Mouse (Mus musculus) forebrain, embryonic 15.5 days (tissue): ENCODE measurements around the gene Ppp4c. TPM values are rescaled to one million over a fixed set of nuclear protein-coding genes. Genes with fewer than 3 reads are reported as not detected.

ENCODE experiments used
- ATAC-seq: fragments of 200-750 bp; cut with Nextera tagmentation; replicated peaks from 2 replicates; pipeline ENCODE4 v1.8.0; 2017; ENCODE audit warnings: mild to moderate bottlenecking, moderate TSS enrichment, moderate library complexity
- H3K27ac ChIP-seq: fragments of 300-500 bp; sonication (generic); replicated peaks from 2 replicates; pipeline ENCODE4 v1.5.1; 2015; ENCODE audit warnings: mild to moderate bottlenecking, inconsistent platforms
- H3K27me3 ChIP-seq: fragments of 300-500 bp; sonication (generic); 2 replicates; pipeline ENCODE4 v1.6.1; 2015; ENCODE audit warnings: inconsistent platforms
- H3K36me3 ChIP-seq: fragments of 300-500 bp; sonication (generic); 2 replicates; pipeline ENCODE4 v1.6.1; 2015; ENCODE audit warnings: mild to moderate bottlenecking, inconsistent platforms
- H3K4me1 ChIP-seq: fragments of 300-500 bp; sonication (generic); 2 replicates; pipeline ENCODE4 v1.6.1; 2015; ENCODE audit warnings: inconsistent platforms
- H3K4me2 ChIP-seq: fragments of 300-500 bp; sonication (generic); replicated peaks from 2 replicates; pipeline ENCODE4 v1.6.1; 2015; ENCODE audit warnings: mild to moderate bottlenecking, inconsistent platforms
- H3K4me3 ChIP-seq: fragments of 300-500 bp; sonication (generic); 2 replicates; pipeline ENCODE4 v1.5.1; 2015; ENCODE audit warnings: mild to moderate bottlenecking, inconsistent platforms
- H3K9ac ChIP-seq: fragments of 300-500 bp; sonication (generic); replicated peaks from 2 replicates; pipeline ENCODE4 v1.6.1; 2015; ENCODE audit warnings: mild to moderate bottlenecking, inconsistent platforms
- H3K9me3 ChIP-seq: fragments of 300-500 bp; sonication (generic); 2 replicates; pipeline ENCODE4 v1.6.1; 2016; ENCODE audit warnings: inconsistent platforms
- WGBS: fragments of 180-500 bp; shearing (Covaris S2); methylation state at CpG from one replicate; pipeline ENCODE4 v1.1.7; 2015; ENCODE audit warnings: mixed read lengths; 5-methylcytosine and 5-hydroxymethylcytosine counted together
- polyA plus RNA-seq: library from polyadenylated mRNA; unstranded; fragments of >200 nt; fragmentation: Nextera tagmentation; extraction: Ambion mirVana; gene quantifications from 2 replicates; pipeline ENCODE4 v1.2.1, GENCODE M21; 2015

Ppp4c gene
- polyA plus RNA-seq, 1 experiment from 2014 or later = 215 TPM

DNA sequence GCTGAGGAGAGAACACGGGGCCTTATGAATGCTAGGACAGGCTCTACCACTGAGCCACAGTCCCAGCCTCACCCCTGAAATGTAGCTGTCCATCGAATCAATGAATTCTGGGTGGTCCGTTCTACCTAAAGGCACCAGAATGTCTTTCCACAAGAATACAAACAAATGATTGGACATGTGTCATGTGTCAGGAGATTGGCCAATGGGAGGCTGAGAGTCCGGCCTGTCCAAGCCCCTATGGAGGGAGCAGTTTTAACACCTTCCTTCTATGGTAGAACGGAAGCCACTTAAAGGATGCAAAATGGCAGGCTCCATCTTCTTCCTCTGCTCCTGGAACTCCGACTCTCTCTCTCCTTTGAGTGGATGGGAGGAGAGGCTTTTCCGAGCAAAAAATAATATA, 25.3 kb upstream of the Ppp4c start:
- Histone ChIP-seq H3K4me1 (peaks cover 8% of the 10 kb centered on the region), H3K4me3 (no peak overlapping the region), H3K4me2 (no peak overlapping the region), H3K9me3 (no peaks in the 10 kb centered on the region), H3K27ac (no peak overlapping the region), H3K9ac (no peak overlapping the region), H3K27me3 (no peaks in the 10 kb centered on the region), H3K36me3 (no peaks in the 10 kb centered on the region)
- WGBS = 82% methylated on average over 7 of the region's 7 CpGs
- ATAC-seq = no peak

DNA sequence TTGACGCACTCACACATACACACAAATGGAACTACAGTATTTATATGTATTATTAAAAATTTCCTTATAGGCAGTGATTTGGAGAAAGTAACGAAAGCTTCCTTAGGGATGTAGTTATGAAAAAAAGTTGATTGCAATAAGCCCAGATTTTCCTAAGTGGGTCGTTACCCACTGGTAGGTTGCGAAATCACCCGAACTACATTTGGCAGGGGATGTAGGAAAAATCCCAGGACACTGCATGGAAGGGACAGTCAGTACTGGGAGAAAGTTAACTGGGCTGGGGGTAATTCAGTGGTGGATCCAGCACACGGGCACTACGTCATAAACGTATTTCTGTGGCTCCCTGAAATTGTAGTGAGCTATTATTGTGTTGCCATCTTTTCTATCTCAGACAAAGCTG, 24.2 kb upstream of the Ppp4c start:
- 86% methylated on average over 8 of the region's 8 CpGs for WGBS
- H3K4me1 ChIP-seq = no peaks in the 10 kb centered on the region
- no peaks in the 10 kb centered on the region for H3K27me3 ChIP-seq
- H3K9ac ChIP-seq = no peak overlapping the region
- no peak overlapping the region for H3K4me3 ChIP-seq
- no peak overlapping the region for H3K27ac ChIP-seq
- no peak for ATAC-seq
- no peaks in the 10 kb centered on the region for H3K9me3 ChIP-seq
- no peak overlapping the region for H3K4me2 ChIP-seq
- no peaks in the 10 kb centered on the region for H3K36me3 ChIP-seq

DNA sequence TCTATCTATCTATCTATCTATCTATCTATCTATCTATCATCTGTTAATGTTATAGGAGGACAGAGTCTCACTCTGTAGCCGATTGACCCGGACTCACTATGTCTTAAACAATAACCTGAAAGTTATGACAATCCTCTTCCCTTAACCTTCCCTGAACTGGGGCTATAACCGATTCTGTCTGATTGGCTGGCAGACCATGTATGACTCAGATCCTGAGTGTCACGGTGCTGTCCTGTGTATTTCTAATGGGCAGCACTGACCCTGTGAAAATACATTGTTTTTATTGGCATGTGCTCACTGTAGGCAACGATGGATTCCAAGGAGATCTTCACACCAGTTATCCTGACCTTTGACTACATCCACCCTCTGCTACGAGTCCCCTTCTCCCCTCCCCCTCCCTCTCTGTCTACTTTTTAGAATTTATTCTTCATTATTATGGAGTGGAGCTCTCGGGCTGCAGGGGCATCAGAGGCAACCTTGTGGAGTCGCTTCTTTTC, 23.5 kb upstream of the Ppp4c start:
- no peaks in the 10 kb centered on the region for H3K27me3 ChIP-seq

DNA sequence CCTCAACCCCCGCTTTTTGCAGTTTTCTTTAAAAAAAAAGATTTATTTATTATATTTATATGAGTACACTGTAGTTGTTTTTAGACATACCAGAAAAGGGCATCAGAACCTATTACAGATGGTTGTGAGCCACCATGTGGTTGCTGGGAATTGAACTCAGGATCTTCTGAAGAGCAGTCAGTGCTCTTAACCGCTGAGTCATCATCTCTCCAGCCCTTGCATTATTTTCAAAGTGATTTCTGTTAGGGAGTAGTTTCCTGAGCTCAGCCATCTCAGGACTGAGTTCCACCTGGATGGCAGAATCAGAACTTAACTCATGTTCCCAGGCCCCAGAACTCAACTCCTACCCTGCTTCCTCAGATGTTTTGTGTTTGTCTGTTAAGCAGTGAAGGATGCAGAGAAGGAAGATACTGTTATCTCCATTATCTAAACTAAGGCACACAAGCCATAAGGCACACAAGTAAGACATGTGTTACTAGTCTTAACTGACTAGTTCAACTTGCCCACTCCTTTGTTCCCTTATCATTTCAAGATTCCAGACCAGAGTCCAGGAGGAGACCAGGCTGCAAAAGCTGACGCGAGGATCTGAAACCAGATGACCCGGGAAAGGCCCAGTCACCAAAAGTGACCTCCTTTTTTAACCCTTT, 17.6 kb upstream of the Ppp4c start:
- 67% methylated on average over 5 of the region's 5 CpGs for WGBS
- Histone ChIP-seq H3K9ac (peak overlapping the region; percentile 92; the same call in 1 of the 2 replicates), H3K36me3 (peaks cover 4% of the 10 kb centered on the region; the same call in 1 of the 2 replicates), H3K4me3 (no peak overlapping the region), H3K9me3 (no peaks in the 10 kb centered on the region), H3K27me3 (no peaks in the 10 kb centered on the region), H3K4me1 (peaks cover 22% of the 10 kb centered on the region), H3K4me2 (peak overlapping the region; percentile 90; the same call in 1 of the 2 replicates), H3K27ac (no peak overlapping the region)
- no peak for ATAC-seq

More for the DNA sequence above, 23.5 kb upstream of the Ppp4c start:
- no peaks in the 10 kb centered on the region for H3K4me1 ChIP-seq
- ATAC-seq = no peak
- H3K36me3 ChIP-seq = no peaks in the 10 kb centered on the region
- WGBS = 58% methylated on average over 8 of the region's 8 CpGs
- no peak overlapping the region for H3K9ac ChIP-seq
- no peak overlapping the region for H3K4me3 ChIP-seq
- no peaks in the 10 kb centered on the region for H3K9me3 ChIP-seq
- H3K4me2 ChIP-seq = no peak overlapping the region
- H3K27ac ChIP-seq = no peak overlapping the region

DNA sequence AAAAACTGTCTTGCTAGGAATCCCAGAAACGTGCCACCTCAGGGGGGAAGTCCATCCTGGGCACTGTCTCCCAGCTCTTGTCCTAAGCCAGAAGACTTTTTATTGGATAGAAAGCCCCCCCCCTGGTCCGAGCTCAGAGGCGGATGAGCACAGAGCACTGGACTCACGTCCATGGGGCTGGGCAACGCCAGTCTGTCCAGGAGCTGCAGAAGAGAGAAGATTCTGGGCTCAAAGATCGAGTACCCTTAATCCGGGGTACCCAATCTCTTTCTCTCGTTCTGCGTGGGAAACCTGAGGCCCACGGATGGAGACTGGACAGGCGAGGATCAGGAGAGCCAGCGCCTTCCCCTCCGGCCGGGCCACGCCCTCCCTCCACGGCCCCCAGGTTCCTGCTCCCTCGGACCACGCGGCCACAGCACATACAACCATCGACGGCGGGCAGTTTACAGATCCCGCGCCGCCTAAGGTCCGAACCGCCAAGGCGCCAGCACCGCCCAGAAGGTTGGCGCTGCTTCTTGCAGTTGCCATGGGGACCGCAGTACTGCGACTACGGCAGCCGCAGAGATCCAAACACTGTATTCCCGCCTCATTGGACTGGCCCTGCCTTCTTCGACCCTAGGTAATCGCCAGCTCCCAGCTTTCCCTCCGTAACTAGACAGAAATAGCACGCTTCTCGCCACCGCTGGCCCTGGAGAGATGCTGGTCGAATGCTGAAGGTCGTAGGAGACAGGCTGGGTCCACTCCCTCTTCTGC, 16.6 kb upstream of the Ppp4c start:
- Histone ChIP-seq H3K9me3 (no peaks in the 10 kb centered on the region), H3K4me3 (peak overlapping the region; percentile 96), H3K4me1 (peaks cover 22% of the 10 kb centered on the region), H3K27me3 (no peaks in the 10 kb centered on the region), H3K27ac (peak overlapping the region; percentile 79), H3K9ac (peak overlapping the region; percentile 92), H3K36me3 (peaks cover 4% of the 10 kb centered on the region; the same call in 1 of the 2 replicates), H3K4me2 (peak overlapping the region; percentile 90)
- ATAC-seq = peak; percentile 96
- WGBS = 1% methylated on average over 43 of the region's 43 CpGs

DNA sequence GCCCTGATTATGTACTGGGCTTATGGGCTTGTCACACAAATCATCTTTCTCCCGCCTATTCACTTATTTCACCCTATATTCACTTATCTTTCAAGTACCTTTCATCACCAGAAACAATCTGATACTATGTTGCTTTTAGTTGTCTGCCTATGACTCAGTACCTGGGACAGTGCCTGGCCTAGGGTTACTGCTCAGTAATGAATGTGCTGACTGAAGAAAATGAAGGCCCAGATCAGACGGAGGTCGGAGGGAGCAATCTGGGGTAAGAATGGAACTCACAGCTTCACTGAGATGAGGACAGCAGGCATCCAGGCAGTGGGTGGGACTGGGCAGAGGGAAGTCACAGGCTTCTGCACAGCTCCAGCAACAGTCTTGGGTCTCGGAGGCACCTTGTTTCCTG, 15.1 kb upstream of the Ppp4c start:
- WGBS = 67% methylated on average over 4 of the region's 4 CpGs
- Histone ChIP-seq H3K4me2 (peak overlapping the region; percentile 90; the same call in 1 of the 2 replicates), H3K27me3 (no peaks in the 10 kb centered on the region), H3K4me3 (peak overlapping the region; percentile 96; the same call in 1 of the 2 replicates), H3K27ac (no peak overlapping the region), H3K9me3 (no peaks in the 10 kb centered on the region), H3K9ac (peak overlapping the region; percentile 92; the same call in 1 of the 2 replicates), H3K36me3 (peaks cover 4% of the 10 kb centered on the region; the same call in 1 of the 2 replicates), H3K4me1 (peaks cover 22% of the 10 kb centered on the region)
- no peak for ATAC-seq

DNA sequence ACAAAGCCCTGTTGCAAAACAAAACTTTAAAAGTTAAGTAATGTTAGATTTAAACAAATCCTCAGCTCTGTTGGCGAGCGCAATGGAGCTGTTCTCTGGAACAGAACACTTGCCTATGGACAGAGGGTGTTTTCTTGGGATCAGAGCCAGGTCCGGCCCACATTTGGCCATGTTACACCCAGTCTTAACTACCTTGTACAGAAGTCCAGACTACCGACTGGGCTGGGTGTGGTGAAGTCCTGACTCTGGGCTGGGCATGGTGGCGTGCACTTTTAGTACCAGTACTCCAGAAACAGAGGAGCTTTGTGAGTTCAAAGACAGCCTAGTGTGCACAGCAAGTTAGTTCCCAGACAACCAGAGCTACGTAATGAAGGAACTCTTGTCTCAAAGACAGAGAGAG, 14.7 kb upstream of the Ppp4c start:
- Histone ChIP-seq H3K9ac (no peak overlapping the region), H3K4me1 (peaks cover 22% of the 10 kb centered on the region), H3K9me3 (no peaks in the 10 kb centered on the region), H3K36me3 (peaks cover 4% of the 10 kb centered on the region; the same call in 1 of the 2 replicates), H3K4me2 (no peak overlapping the region), H3K27me3 (no peaks in the 10 kb centered on the region), H3K4me3 (no peak overlapping the region), H3K27ac (no peak overlapping the region)
- 75% methylated on average over 6 of the region's 6 CpGs for WGBS
- no peak for ATAC-seq

DNA sequence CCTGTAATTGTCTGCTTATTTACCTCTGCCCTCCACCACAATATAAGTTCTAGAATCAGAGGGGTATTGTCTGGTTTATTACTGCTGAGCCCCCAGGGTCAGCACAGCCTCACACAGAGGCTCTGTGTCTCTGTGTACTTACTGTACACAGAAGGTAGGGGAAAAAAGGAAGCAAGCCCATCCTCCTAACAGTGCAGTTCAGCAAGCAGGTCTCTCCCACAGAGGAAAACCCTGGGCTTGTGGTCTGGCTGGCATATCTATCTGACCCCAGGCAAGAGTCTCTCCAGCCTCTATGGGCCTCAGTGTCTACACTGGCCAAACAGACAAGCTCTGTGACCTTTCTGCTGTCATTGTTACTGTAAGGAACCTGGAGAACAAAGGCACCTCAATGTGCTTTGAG, 11.5 kb upstream of the Ppp4c start:
- H3K36me3 ChIP-seq = peaks cover 4% of the 10 kb centered on the region; the same call in 1 of the 2 replicates
- no peak overlapping the region for H3K4me3 ChIP-seq

DNA sequence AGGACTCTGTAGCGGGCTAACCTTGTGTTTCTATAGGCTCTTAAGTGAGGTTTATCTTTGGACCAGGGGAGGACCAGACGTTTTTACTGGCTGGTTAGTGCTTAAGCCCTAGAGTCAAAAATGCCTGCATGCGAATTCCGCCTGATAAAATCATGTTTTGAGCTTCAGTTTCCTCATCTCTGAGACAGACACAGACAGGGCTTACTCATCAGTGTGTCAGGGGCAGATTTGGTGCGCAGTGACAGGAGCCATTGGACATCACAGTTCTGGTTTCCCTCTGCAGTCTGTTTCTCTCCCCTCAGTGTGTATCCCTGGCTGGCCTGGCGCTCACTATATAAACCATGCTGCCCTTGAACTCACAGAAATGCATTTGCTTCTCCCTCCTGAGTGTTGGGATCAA, 10.9 kb upstream of the Ppp4c start:
- Histone ChIP-seq H3K9ac (no peak overlapping the region), H3K4me1 (peaks cover 24% of the 10 kb centered on the region), H3K4me3 (no peak overlapping the region), H3K27ac (no peak overlapping the region), H3K4me2 (no peak overlapping the region), H3K36me3 (peaks cover 4% of the 10 kb centered on the region; the same call in 1 of the 2 replicates), H3K9me3 (no peaks in the 10 kb centered on the region), H3K27me3 (no peaks in the 10 kb centered on the region)
- no peak for ATAC-seq
- 95% methylated on average over 6 of the region's 6 CpGs for WGBS

More for the DNA sequence above, 11.5 kb upstream of the Ppp4c start:
- H3K27ac ChIP-seq = no peak overlapping the region
- no peaks in the 10 kb centered on the region for H3K9me3 ChIP-seq
- H3K4me1 ChIP-seq = peaks cover 26% of the 10 kb centered on the region
- no peak for ATAC-seq
- no peaks in the 10 kb centered on the region for H3K27me3 ChIP-seq
- no peak overlapping the region for H3K4me2 ChIP-seq
- H3K9ac ChIP-seq = no peak overlapping the region

DNA sequence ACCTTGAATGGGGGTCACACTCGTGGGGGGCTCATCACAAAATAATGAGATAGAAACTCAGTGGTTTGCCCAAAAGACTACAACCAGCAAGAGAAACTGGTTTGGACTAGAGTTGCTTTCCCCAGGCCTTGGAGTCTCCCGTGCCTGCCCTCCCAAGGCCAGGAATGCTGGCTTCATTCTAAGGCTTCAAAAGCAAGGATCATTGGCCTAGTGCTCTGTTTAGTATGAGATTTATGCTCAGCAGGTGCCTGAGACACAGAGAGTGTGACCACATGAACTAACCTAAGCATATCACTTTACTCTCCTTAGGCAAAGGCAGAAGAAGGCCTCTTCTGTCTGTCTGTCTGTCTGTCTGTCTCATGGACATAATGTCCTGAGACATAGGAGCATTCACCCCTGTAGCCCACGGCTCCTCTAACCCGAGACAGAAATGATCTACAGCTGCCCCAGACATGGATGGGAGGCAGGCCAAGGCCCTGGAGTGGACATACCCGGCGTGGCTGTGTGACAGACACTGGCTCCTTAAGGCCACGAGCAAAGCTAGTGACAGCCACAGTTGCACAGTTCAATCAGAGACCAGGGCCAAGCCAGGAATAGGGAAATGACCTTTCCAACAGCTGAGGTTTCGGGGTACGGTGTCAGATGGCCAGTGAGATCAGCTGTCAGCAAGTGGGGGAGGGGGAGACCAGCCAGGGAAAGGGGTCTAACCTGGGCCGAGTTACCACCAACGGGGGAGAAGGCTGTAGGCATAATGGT, 10.0 kb upstream of the Ppp4c start:
- no peak overlapping the region for H3K4me2 ChIP-seq
- no peaks in the 10 kb centered on the region for H3K27me3 ChIP-seq
- ATAC-seq = no peak
- no peak overlapping the region for H3K27ac ChIP-seq
- peaks cover 24% of the 10 kb centered on the region for H3K4me1 ChIP-seq
- 86% methylated on average over 11 of the region's 11 CpGs for WGBS
- no peak overlapping the region for H3K4me3 ChIP-seq
- peaks cover 4% of the 10 kb centered on the region; the same call in 1 of the 2 replicates for H3K36me3 ChIP-seq
- H3K9ac ChIP-seq = no peak overlapping the region
- H3K9me3 ChIP-seq = no peaks in the 10 kb centered on the region

DNA sequence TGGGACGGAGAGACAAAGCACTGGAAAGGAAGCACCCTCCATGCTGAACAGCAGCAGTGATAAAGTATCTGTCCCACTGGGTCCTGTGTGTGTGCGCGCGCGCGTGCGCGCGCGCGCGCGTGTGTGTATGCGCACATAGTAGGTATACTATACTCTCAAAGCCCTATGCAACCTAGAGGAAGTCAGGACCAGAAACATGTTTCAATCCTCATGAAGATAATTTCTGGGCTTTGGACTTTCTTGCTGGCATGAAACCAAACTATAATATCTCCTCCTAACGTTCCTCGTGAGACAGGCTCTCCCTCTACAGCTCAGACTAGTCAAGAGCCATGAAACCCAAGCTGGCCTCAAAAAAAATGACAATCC, 8.7 kb upstream of the Ppp4c start:
- H3K27me3 ChIP-seq = no peaks in the 10 kb centered on the region
- no peaks in the 10 kb centered on the region for H3K9me3 ChIP-seq
- H3K4me2 ChIP-seq = no peak overlapping the region
- H3K27ac ChIP-seq = no peak overlapping the region
- ATAC-seq = no peak
- no peak overlapping the region for H3K4me3 ChIP-seq
- H3K4me1 ChIP-seq = peaks cover 36% of the 10 kb centered on the region
- peaks cover 14% of the 10 kb centered on the region; the same call in 1 of the 2 replicates for H3K36me3 ChIP-seq
- no peak overlapping the region for H3K9ac ChIP-seq
- WGBS = 95% methylated on average over 16 of the region's 16 CpGs
